Mouse (Mus musculus): ENCODE results near the gene Ifi202b. TPM values are rescaled to one million over a fixed set of nuclear protein-coding genes. Genes with fewer than 3 reads are reported as not detected.
"Not testable (repeated sequence)": the region's sequence is repeated elsewhere in the genome, so short reads cannot be mapped to it uniquely, and the experiment has no call there.

Gene Ifi202b
- polyA plus RNA-seq, 1 experiment from 2014 or later = not detected

DNA sequence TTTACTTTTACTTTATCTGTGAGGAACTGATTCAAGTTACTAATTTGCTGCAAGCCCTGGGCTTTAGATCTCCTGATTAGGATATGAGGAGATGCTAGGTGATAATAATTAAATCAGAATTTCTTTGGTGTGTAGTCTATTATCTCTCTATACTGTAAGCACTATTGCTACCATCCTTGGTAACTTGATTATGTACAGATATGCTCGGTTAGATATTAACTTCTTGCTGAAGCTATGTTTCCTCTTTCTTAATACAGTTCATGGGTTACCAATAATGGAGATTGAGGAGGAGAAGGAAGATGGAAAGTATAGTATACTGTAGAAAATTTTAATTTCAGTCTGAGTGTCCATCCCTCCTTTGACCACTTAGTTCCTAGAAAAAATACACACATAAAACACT lies 29.0 kb downstream of the Ifi202b start:
- no peaks in the 10 kb centered on the region for H3K36me3 ChIP-seq (ENCODE audit: poor library complexity, severe bottlenecking)
- H3K27me3 ChIP-seq = no peaks in the 10 kb centered on the region
- 93% methylated on average over 1 of the region's 1 CpGs for WGBS
- no peak overlapping the region for H3K9ac ChIP-seq
- no peak overlapping the region for H3K27ac ChIP-seq
- H3K9me3 ChIP-seq (replicated peaks) = no peaks in the 10 kb centered on the region
- H3K4me1 ChIP-seq = no peaks in the 10 kb centered on the region
- no peak for ATAC-seq
- H3K4me3 ChIP-seq = no peak overlapping the region
- H3K4me2 ChIP-seq = no peak overlapping the region

DNA sequence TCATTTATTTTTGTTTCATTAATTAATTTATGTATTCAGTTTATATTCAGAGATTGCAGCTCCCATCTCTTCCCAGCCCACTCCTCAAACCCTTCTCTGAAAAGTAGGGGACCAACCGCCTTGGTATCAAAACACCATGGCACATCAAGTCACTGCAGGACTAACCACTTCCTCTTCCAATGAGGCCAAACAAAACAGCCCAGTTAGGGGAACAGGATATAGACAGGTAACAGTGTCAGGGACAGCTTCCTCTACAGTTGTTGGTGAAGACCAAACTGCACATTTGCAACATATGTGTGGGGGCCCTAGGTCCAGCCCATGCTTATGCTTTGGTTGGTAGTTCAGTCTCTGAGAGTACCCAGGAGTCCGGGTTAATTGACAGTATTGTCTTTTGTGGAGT lies 33.5 kb downstream of the Ifi202b start:
- not testable (repeated sequence) for ATAC-seq; H3K27me3 ChIP-seq; H3K4me2 ChIP-seq; H3K9me3 ChIP-seq (replicated peaks); H3K4me3 ChIP-seq; H3K36me3 ChIP-seq (ENCODE audit: poor library complexity, severe bottlenecking); H3K9ac ChIP-seq; H3K27ac ChIP-seq; H3K4me1 ChIP-seq
- WGBS = 88% methylated on average over 2 of the region's 2 CpGs

DNA sequence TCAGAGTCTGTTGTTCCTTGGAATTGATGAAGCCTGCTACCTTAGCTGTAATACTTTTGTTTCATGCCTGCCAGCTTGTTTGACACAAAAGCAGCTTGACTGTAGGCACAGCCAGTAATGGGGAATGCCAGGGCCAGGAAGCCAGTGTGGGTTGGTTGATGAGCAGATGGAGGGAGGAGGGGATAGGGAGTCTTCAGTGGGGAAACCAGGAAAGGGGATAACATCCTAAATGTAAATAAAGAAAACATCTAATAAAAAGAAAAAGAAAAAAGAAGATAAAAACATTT lies 39.8 kb downstream of the Ifi202b start:
- not testable (repeated sequence) for H3K9ac ChIP-seq; H3K27ac ChIP-seq; H3K27me3 ChIP-seq; H3K4me2 ChIP-seq; H3K36me3 ChIP-seq (ENCODE audit: poor library complexity, severe bottlenecking); H3K4me1 ChIP-seq; H3K4me3 ChIP-seq; H3K9me3 ChIP-seq (replicated peaks)
- ATAC-seq = peak; percentile 61; the same call in 1 of the 2 replicates

DNA sequence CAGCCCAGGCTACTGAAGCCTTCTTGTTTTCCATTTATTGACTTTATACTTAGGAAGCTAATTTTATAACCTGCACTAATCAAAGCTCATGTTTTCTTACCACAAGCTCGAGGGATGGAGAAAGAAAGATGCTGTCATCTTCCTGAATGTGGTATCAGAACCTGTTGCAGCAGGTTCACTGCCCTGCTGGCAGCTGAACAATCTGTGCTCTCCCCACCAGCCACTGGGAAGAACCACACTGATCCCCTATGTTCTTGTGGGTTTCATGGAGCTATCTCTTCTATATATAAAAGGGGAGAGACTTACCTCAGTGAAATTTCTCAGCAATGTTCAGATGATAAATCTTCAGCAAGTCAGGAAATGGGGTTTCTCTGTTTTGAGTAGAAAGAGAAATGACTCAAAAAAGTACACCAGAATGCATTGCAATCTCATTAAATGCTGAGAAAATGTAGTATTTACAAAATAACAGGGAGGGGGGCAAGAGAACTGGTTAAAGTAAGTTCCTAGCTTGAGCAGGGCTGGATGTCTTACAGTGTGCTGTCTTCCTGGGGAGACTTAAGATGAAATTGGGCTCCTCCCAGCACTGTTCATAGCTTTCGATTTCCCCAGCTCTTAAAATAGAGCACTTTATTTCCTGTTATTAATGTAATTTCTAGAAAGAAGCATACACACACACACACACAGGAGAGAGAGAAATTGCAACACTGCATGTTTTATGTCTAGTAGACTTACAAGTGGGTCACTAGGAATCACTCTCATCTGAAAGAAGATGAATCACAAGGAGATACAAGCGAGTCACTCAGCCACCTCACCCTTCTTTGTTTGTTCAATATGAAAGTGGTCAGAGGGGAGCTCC lies 40.4 kb downstream of the Ifi202b start, which contains the start of the genes Mndal and Ifi203:
Mndal (minus strand) TSS at position 568 of the 856 bp plus-strand sequence.
Ifi203 (minus strand) TSS at position 749 of the 856 bp plus-strand sequence.
- not testable (repeated sequence) for H3K27ac ChIP-seq; H3K9ac ChIP-seq; H3K36me3 ChIP-seq (ENCODE audit: poor library complexity, severe bottlenecking); ATAC-seq; H3K27me3 ChIP-seq; H3K4me1 ChIP-seq; H3K4me2 ChIP-seq; H3K9me3 ChIP-seq (replicated peaks); H3K4me3 ChIP-seq
- 74% methylated on average over 3 of the region's 3 CpGs for WGBS

DNA sequence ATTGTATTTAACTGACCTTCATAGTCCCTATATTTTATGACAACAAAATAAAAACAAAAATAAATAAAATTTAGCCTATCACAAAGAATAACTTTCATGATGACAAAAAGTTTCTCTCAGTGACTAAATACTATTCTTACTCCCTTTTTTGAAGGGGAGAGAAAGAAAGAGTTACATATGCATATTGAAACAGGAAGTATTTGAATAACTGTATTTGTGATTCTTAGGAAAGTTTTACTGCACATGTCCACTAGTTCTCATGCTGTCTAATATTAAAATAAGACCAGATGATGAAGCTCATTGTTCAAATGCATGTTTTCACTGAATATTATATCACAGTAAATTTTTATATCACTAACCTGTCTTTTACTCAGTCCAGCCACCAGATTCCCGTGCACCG lies 41.0 kb downstream of the Ifi202b start:
- not testable (repeated sequence) for H3K27me3 ChIP-seq; H3K27ac ChIP-seq; H3K36me3 ChIP-seq (ENCODE audit: poor library complexity, severe bottlenecking); H3K9ac ChIP-seq; ATAC-seq; H3K4me2 ChIP-seq; H3K4me1 ChIP-seq; H3K4me3 ChIP-seq; H3K9me3 ChIP-seq (replicated peaks)
- WGBS = 92% methylated on average over 2 of the region's 2 CpGs

DNA sequence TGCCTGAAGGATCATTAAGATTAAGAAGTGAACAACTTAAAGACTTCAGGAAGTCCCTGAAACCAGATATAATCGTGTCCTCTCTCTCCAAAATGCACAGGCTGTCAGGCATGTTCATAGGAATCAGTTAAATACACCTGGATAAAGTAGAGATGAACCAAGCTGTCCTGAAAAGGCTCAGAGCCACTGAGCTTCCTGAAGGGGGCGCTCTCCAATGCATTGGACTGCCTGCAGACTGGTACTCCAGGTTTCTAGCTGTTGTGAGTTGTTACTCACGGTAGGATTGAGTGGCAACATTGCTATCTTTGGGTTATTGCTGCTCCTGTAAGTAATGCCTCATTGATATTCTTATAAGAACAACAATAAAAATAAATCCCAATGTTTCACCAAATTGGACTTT lies 63.3 kb downstream of the Ifi202b start:
- H3K4me3 ChIP-seq; H3K4me2 ChIP-seq; H3K27me3 ChIP-seq; ATAC-seq; H3K9ac ChIP-seq; H3K36me3 ChIP-seq (ENCODE audit: poor library complexity, severe bottlenecking); H3K27ac ChIP-seq; H3K9me3 ChIP-seq (replicated peaks); H3K4me1 ChIP-seq: not testable (repeated sequence)
- WGBS = 59% methylated on average over 3 of the region's 3 CpGs

DNA sequence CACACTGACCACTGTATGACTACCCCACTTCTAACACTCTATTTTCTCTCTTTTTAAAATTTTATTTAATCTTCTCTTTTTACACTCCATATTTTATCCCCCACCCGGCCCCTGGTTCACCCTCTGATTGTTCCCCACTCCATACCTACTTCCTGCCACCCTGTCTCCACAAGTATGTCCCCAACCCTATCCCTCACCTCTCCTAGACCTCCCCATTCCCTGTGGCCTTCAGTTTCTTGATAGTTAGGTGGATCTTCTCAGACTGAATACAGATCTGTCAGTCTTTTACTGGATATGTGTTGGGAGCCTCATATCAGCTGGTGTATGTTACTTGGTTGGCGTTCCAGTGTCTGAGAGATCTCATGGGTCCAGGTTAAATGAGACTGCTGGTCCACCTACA lies 68.0 kb downstream of the Ifi202b start:
- Histone ChIP-seq H3K4me2 (no peak overlapping the region), H3K9me3 (replicated peaks) (no peaks in the 10 kb centered on the region), H3K36me3 (ENCODE audit: poor library complexity, severe bottlenecking) (no peaks in the 10 kb centered on the region), H3K4me1 (no peaks in the 10 kb centered on the region), H3K27ac (no peak overlapping the region), H3K9ac (no peak overlapping the region), H3K27me3 (no peaks in the 10 kb centered on the region), H3K4me3 (no peak overlapping the region)
- no peak for ATAC-seq
- WGBS = 87% methylated on average over 2 of the region's 2 CpGs

DNA sequence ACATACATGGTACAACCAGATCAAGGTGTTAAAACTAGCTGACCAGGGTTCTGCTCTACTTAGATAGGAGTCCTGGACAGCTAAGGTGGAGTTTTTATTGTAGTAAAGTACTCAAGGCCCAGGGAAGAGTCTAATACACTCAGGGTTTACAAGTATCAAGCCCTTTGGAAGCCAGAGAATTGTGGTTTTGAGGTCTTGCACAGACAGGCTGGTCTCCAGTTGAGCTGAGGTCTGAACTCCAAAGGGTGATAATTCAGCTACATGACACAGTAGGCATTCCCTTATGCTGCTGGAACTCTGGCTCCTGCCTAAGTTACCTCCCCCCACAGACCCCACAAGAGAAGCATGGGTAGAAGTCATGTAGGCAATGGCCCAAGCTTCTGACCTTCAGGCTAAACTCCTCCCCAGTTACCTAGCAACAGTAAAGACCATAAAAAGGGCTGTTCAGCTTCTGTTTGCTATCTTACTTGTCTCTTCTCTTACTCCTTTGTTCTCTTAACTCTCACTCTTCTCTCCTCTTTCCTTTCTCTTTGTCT lies 69.2 kb downstream of the Ifi202b start:
- not testable (repeated sequence) for H3K9me3 ChIP-seq (replicated peaks); H3K9ac ChIP-seq; H3K27me3 ChIP-seq; H3K36me3 ChIP-seq (ENCODE audit: poor library complexity, severe bottlenecking); ATAC-seq; H3K27ac ChIP-seq; H3K4me1 ChIP-seq; H3K4me3 ChIP-seq; H3K4me2 ChIP-seq

Other genes starting within 250 kb of the Ifi202b start
- 0.15 and 0.19 TPM in 2 replicates for gene Ifi207, start 241.0 kb downstream of the Ifi202b start, polyA plus RNA-seq (2015; fragmentation: Nextera tagmentation; extraction: Ambion mirVana)
- gene Ifi204, start 215.8 kb downstream of the Ifi202b start, polyA plus RNA-seq (2015; fragmentation: Nextera tagmentation; extraction: Ambion mirVana) = 0.28 and 0.37 TPM in 2 replicates
- 0.12 and 0.15 TPM in 2 replicates for gene Ifi211, start 69.7 kb downstream of the Ifi202b start, polyA plus RNA-seq (2015; fragmentation: Nextera tagmentation; extraction: Ambion mirVana)
- gene Mndal, start 40.3 kb downstream of the Ifi202b start, polyA plus RNA-seq (2015; fragmentation: Nextera tagmentation; extraction: Ambion mirVana) = 0.79 and 0.90 TPM in 2 replicates
- 0.78 and 1.7 TPM in 2 replicates for gene Ifi203, start 40.1 kb downstream of the Ifi202b start, polyA plus RNA-seq (2015; fragmentation: Nextera tagmentation; extraction: Ambion mirVana)
- not detected in 2 replicates for gene Ifi205, start 49.1 kb upstream of the Ifi202b start, polyA plus RNA-seq (2015; fragmentation: Nextera tagmentation; extraction: Ambion mirVana)
- not detected in 2 replicates for gene Olfr433, start 58.0 kb upstream of the Ifi202b start, polyA plus RNA-seq (2015; fragmentation: Nextera tagmentation; extraction: Ambion mirVana)
- gene Olfr432, start 66.5 kb upstream of the Ifi202b start, polyA plus RNA-seq (2015; fragmentation: Nextera tagmentation; extraction: Ambion mirVana) = not detected in 2 replicates
- not detected in 2 replicates for gene Olfr430, start 83.9 kb upstream of the Ifi202b start, polyA plus RNA-seq (2015; fragmentation: Nextera tagmentation; extraction: Ambion mirVana)
- gene Olfr429, start 101.6 kb upstream of the Ifi202b start, polyA plus RNA-seq (2015; fragmentation: Nextera tagmentation; extraction: Ambion mirVana) = not detected in 2 replicates
- gene Olfr427, start 114.1 kb upstream of the Ifi202b start, polyA plus RNA-seq (2015; fragmentation: Nextera tagmentation; extraction: Ambion mirVana) = not detected in 2 replicates
- not detected in 2 replicates for gene Olfr231, start 138.4 kb upstream of the Ifi202b start, polyA plus RNA-seq (2015; fragmentation: Nextera tagmentation; extraction: Ambion mirVana)
- not detected in 2 replicates for gene Olfr424, start 148.8 kb upstream of the Ifi202b start, polyA plus RNA-seq (2015; fragmentation: Nextera tagmentation; extraction: Ambion mirVana)
- gene Olfr420, start 172.9 kb upstream of the Ifi202b start, polyA plus RNA-seq (2015; fragmentation: Nextera tagmentation; extraction: Ambion mirVana) = 0.04 TPM in 1 of 2 replicates, not detected in the other
- 0.13 and 0.21 TPM in 2 replicates for gene Spta1, start 190.0 kb upstream of the Ifi202b start, polyA plus RNA-seq (2015; fragmentation: Nextera tagmentation; extraction: Ambion mirVana)

Measured in forebrain, embryonic 13.5 days (tissue).